Mouse (Mus musculus) liver, embryonic 14.5 days (tissue): ENCODE data around the gene Lrrc32. TPM values are rescaled to one million over a fixed set of nuclear protein-coding genes. Genes with fewer than 3 reads are reported as not detected.

ENCODE experiments used
- ATAC-seq: fragments of 200-750 bp; cut with Nextera tagmentation; 2 replicates; pipeline ENCODE4 v1.8.0; 2017; ENCODE audit warnings: moderate number of reproducible peaks, mild to moderate bottlenecking, moderate library complexity; ENCODE audit not compliant: insufficient read depth
- DNase-seq, 3 experiments: peaks; one replicate each; pipeline ENCODE4 v3.0.0-alpha.2; 2012 to 2013; ENCODE audit warnings: low read depth in 3 of 3, low spot score in 3 of 3
- H3K27ac ChIP-seq: fragments of 300-500 bp; sonication (generic); 2 replicates; pipeline ENCODE4 v1.5.1; 2014; ENCODE audit warnings: moderate library complexity, mild to moderate bottlenecking, control low read depth, inconsistent platforms
- H3K27me3 ChIP-seq: fragments of 300-500 bp; sonication (generic); 2 replicates; pipeline ENCODE4 v1.6.1; 2014; ENCODE audit warnings: mild to moderate bottlenecking, low read length, moderate library complexity; ENCODE audit not compliant: control insufficient read depth, insufficient read depth
- H3K36me3 ChIP-seq: fragments of 300-500 bp; sonication (generic); replicated peaks from 2 replicates; pipeline ENCODE4 v1.6.1; 2014; ENCODE audit warnings: low read depth; ENCODE audit not compliant: control insufficient read depth, insufficient read depth
- H3K4me1 ChIP-seq, 2 experiments: fragments of 200-500 bp in 1 of 2; fragments of 300-500 bp in 1 of 2; sonication (generic) in 1 of 2; replicated peaks; 2 replicates each; pipeline ENCODE4 v1.6.1; 2012 to 2014; ENCODE audit warnings: antibody characterized with exemption in 1 of 2, inconsistent platforms in 1 of 2, low read length in 1 of 2; ENCODE audit not compliant: control insufficient read depth in 2 of 2, insufficient read depth in 2 of 2
- H3K4me2 ChIP-seq: fragments of 300-500 bp; sonication (generic); 2 replicates; pipeline ENCODE4 v1.6.1; 2014; ENCODE audit warnings: low read depth, mild to moderate bottlenecking, control low read depth, moderate library complexity
- H3K4me3 ChIP-seq, 2 experiments: fragments of 200-500 bp in 1 of 2; fragments of 300-500 bp in 1 of 2; sonication (generic) in 1 of 2; 2 replicates each; pipeline ENCODE4 v1.5.1; 2012 to 2014; ENCODE audit warnings: low read depth in 2 of 2, low read length in 2 of 2, mild to moderate bottlenecking in 2 of 2, control low read depth in 1 of 2, inconsistent platforms in 1 of 2, moderate library complexity in 1 of 2; ENCODE audit not compliant: insufficient read depth in 1 of 2
- H3K9ac ChIP-seq: fragments of 300-500 bp; sonication (generic); replicated peaks from 2 replicates; pipeline ENCODE4 v1.6.1; 2014; ENCODE audit warnings: mild to moderate bottlenecking, control low read depth, moderate library complexity
- H3K9me3 ChIP-seq: fragments of 300-500 bp; sonication (generic); 2 replicates; pipeline ENCODE4 v1.6.1; 2016; ENCODE audit warnings: low read length, mixed read lengths; ENCODE audit not compliant: control insufficient read depth
- CTCF ChIP-seq: IDR thresholded peaks from 2 replicates; pipeline ENCODE4 v1.5.1; 2016; ENCODE audit warnings: antibody characterized with exemption, low read depth, control low read depth
- EP300 ChIP-seq: IDR thresholded peaks from 2 replicates; pipeline ENCODE4 v1.6.1; 2016; ENCODE audit warnings: antibody characterized with exemption, low read depth
- WGBS: fragments of 180-500 bp; shearing (Covaris S2); extraction: QIAGEN DNeasy Blood & Tissue Kit; methylation state at CpG from one replicate; pipeline ENCODE4 v1.1.7; 2014; ENCODE audit not compliant: insufficient replicate concordance; 5-methylcytosine and 5-hydroxymethylcytosine counted together
- polyA plus RNA-seq, 2 experiments: library from polyadenylated mRNA; depleted of rRNA in 1 of 2; stranded (reverse) in 1 of 2; unstranded in 1 of 2; fragments of >200 nt; fragmentation: Nextera tagmentation in 1 of 2; extraction: Ambion mirVana in 1 of 2; gene quantifications; 2 replicates each; pipeline versions ENCODE4 v1.2.1 to v1.2.3; 2012 to 2014

The Lrrc32 gene
- polyA plus RNA-seq, 2 experiments: 3.6 to 4.7 TPM

GRCm38 (mm10) chr7:98482551-98483267, 6.4 kb upstream of the Lrrc32 start:
- ATAC-seq: peak; percentile 57
- DNase-seq: no peak
- H3K9ac ChIP-seq: no peak overlapping the region

GRCm38 (mm10) chr7:98483268-98483607, 5.8 kb upstream of the Lrrc32 start:
- DNase-seq: no peak
- Histone ChIP-seq H3K4me1 (no peaks in the 10 kb centered on the region), H3K4me3 (no peak overlapping the region), H3K27me3 (no peaks in the 10 kb centered on the region), H3K9me3 (no peaks in the 10 kb centered on the region), H3K27ac (no peak overlapping the region), H3K4me2 (no peak overlapping the region), H3K36me3 (no peaks in the 10 kb centered on the region), H3K9ac (no peak overlapping the region)
- TF ChIP-seq EP300 (no peak), CTCF (no peak)
- no peak for ATAC-seq
- 25% methylated on average over 8 of the region's 8 CpGs for WGBS

More at GRCm38 (mm10) chr7:98482551-98483267, 6.4 kb upstream of the Lrrc32 start:
- no peak overlapping the region for H3K4me2 ChIP-seq
- TF ChIP-seq CTCF (no peak), EP300 (no peak)
- H3K4me1 ChIP-seq: no peaks in the 10 kb centered on the region
- no peaks in the 10 kb centered on the region for H3K9me3 ChIP-seq
- H3K27ac ChIP-seq: no peak overlapping the region
- no peaks in the 10 kb centered on the region for H3K27me3 ChIP-seq
- no peak overlapping the region for H3K4me3 ChIP-seq
- H3K36me3 ChIP-seq: no peaks in the 10 kb centered on the region
- 37% methylated on average over 12 of the region's 12 CpGs for WGBS

- Histone ChIP-seq H3K4me2 (no peak overlapping the region), H3K9ac (no peak overlapping the region), H3K9me3 (no peaks in the 10 kb centered on the region), H3K27me3 (peaks cover 6% of the 10 kb centered on the region; the same call in 1 of the 2 replicates), H3K36me3 (no peaks in the 10 kb centered on the region), H3K4me1 (no peaks in the 10 kb centered on the region), H3K4me3 (no peak overlapping the region), H3K27ac (no peak overlapping the region)
- TF ChIP-seq CTCF: no peak
- no peak for TF ChIP-seq EP300
- ATAC-seq: no peak
- no peak for DNase-seq
- WGBS: 59% methylated on average over 3 of the region's 3 CpGs
Observed at GRCm38 (mm10) chr7:98484878-98485277, 4.2 kb upstream of the Lrrc32 start.

- H3K36me3 ChIP-seq: no peaks in the 10 kb centered on the region
- no peak overlapping the region for H3K4me2 ChIP-seq
- no peaks in the 10 kb centered on the region for H3K4me1 ChIP-seq
- H3K9me3 ChIP-seq: no peaks in the 10 kb centered on the region
- no peak for TF ChIP-seq EP300
- no peak for TF ChIP-seq CTCF
- no peak overlapping the region for H3K9ac ChIP-seq
- no peak for DNase-seq
- ATAC-seq: no peak
- WGBS: 51% methylated on average over 4 of the region's 4 CpGs
- H3K27ac ChIP-seq: no peak overlapping the region
- peaks cover 13% of the 10 kb centered on the region for H3K27me3 ChIP-seq
- no peak overlapping the region for H3K4me3 ChIP-seq
Observed at GRCm38 (mm10) chr7:98485508-98485907, 3.6 kb upstream of the Lrrc32 start.

GRCm38 (mm10) chr7:98486471-98486917, 2.6 kb upstream of the Lrrc32 start:
- no peaks in the 10 kb centered on the region for H3K9me3 ChIP-seq
- no peak for ATAC-seq
- H3K4me2 ChIP-seq: no peak overlapping the region
- no peak overlapping the region for H3K27ac ChIP-seq
- no peak overlapping the region for H3K4me3 ChIP-seq
- no peak overlapping the region for H3K9ac ChIP-seq
- H3K27me3 ChIP-seq: peaks cover 18% of the 10 kb centered on the region
- WGBS: 53% methylated on average over 7 of the region's 7 CpGs
- H3K4me1 ChIP-seq: no peaks in the 10 kb centered on the region
- no peak for TF ChIP-seq EP300
- no peak for TF ChIP-seq CTCF
- no peaks in the 10 kb centered on the region for H3K36me3 ChIP-seq
- no peak for DNase-seq
